Mouse (Mus musculus) ES-Bruce4 (cell line): ENCODE results near the gene Zfp607a.

Source experiments
- CTCF ChIP-seq: IDR thresholded peaks from one replicate; pipeline ENCODE4 v1.8.1; 2011; ENCODE audit warnings: low read depth, low read length
- EP300 ChIP-seq: IDR thresholded peaks from 2 replicates; pipeline ENCODE4 v1.6.1; 2011; ENCODE audit warnings: low read depth, low read length; ENCODE audit not compliant: insufficient read depth
- POLR2A ChIP-seq: IDR thresholded peaks from one replicate; pipeline ENCODE4 v1.8.1; 2011; ENCODE audit warnings: low read length; ENCODE audit not compliant: insufficient read depth

GRCm38 (mm10) chr7:27857227-27857626 lies at the start of gene Zfp607a:
- no peak for TF ChIP-seq POLR2A
- TF ChIP-seq CTCF = no peak
- no peak for TF ChIP-seq EP300
